Mouse (Mus musculus) forebrain, embryonic 11.5 days (tissue): ENCODE results near the gene Rnf26. TPM values are rescaled to one million over a fixed set of nuclear protein-coding genes. Genes with fewer than 3 reads are reported as not detected.

Experiments used
- ATAC-seq: fragments of 200-750 bp; cut with Nextera tagmentation; replicated peaks from 2 replicates; pipeline ENCODE4 v1.8.0; 2017; ENCODE audit warnings: moderate TSS enrichment; ENCODE audit not compliant: low FRiP score
- DNase-seq: peaks from one replicate; pipeline ENCODE4 v3.0.0-alpha.2; 2017; ENCODE audit warnings: low spot score
- H3K27ac ChIP-seq: fragments of 300-500 bp; sonication (generic); 2 replicates; pipeline ENCODE4 v1.5.1; 2014; ENCODE audit warnings: low read depth, low read length
- H3K27me3 ChIP-seq: fragments of 300-500 bp; sonication (generic); 2 replicates; pipeline ENCODE4 v1.6.1; 2014; ENCODE audit warnings: mild to moderate bottlenecking, low read length, mixed read lengths; ENCODE audit not compliant: control insufficient read depth, insufficient read depth
- H3K36me3 ChIP-seq: fragments of 300-500 bp; sonication (generic); 2 replicates; pipeline ENCODE4 v1.6.1; 2014; ENCODE audit warnings: mild to moderate bottlenecking, low read length, moderate library complexity, mixed read lengths; ENCODE audit not compliant: control insufficient read depth, insufficient read depth
- H3K4me1 ChIP-seq: fragments of 300-500 bp; sonication (generic); replicated peaks from 2 replicates; pipeline ENCODE4 v1.6.1; 2014; ENCODE audit warnings: low read length, mixed read lengths; ENCODE audit not compliant: control insufficient read depth, insufficient read depth
- H3K4me2 ChIP-seq: fragments of 300-500 bp; sonication (generic); 2 replicates; pipeline ENCODE4 v1.6.1; 2014; ENCODE audit warnings: low read depth, mild to moderate bottlenecking, low read length, moderate library complexity, mixed read lengths; ENCODE audit not compliant: severe bottlenecking
- H3K4me3 ChIP-seq: fragments of 300-500 bp; sonication (generic); 2 replicates; pipeline ENCODE4 v1.5.1; 2014; ENCODE audit warnings: low read depth, low read length
- H3K9ac ChIP-seq: fragments of 300-500 bp; sonication (generic); 2 replicates; pipeline ENCODE4 v1.6.1; 2014; ENCODE audit warnings: low read length
- H3K9me3 ChIP-seq: fragments of 300-500 bp; sonication (generic); 2 replicates; pipeline ENCODE4 v1.6.1; 2016; ENCODE audit warnings: low read length, mixed read lengths; ENCODE audit not compliant: control insufficient read depth
- WGBS: fragments of 180-500 bp; shearing (Covaris S2); extraction: QIAGEN DNeasy Blood & Tissue Kit; methylation state at CpG from one replicate; pipeline ENCODE4 v1.1.7; 2014; 5-methylcytosine and 5-hydroxymethylcytosine counted together
- polyA plus RNA-seq: library from polyadenylated mRNA; unstranded; fragments of >200 nt; fragmentation: Nextera tagmentation; extraction: Ambion mirVana; gene quantifications from 2 replicates; pipeline ENCODE4 v1.2.1, GENCODE M21; 2014

The Rnf26 gene
- polyA plus RNA-seq, 1 experiment from 2014 or later = 82.3 TPM

DNA sequence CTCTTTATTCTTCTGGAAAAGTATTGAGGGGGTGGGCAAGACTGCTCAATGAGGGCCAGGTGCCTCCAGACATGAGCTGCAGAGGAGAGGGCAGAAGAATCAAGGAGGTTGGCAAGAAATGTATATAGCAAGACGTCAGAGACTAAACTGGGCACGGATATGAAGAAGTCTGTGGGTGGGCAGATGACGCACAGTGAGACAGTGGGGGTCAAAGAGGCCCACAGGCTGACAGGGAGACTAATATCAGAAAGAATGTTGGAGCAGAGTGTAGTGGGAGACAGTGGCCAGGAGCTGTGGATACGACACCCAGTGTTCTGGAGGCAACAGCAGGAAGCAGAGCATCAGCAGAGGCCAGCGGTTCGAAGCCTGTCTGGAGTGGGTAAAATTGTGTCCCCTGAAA lies 54.7 kb downstream of the Rnf26 start:
- H3K4me2 ChIP-seq = no peak overlapping the region
- H3K36me3 ChIP-seq = no peaks in the 10 kb centered on the region
- H3K27me3 ChIP-seq = no peaks in the 10 kb centered on the region
- H3K9me3 ChIP-seq = no peaks in the 10 kb centered on the region; the same call in 1 of the 2 replicates
- no peak overlapping the region for H3K4me3 ChIP-seq
- no peak for DNase-seq
- H3K9ac ChIP-seq = no peak overlapping the region
- 87% methylated on average over 6 of the region's 6 CpGs for WGBS
- no peaks in the 10 kb centered on the region for H3K4me1 ChIP-seq
- no peak overlapping the region for H3K27ac ChIP-seq
- no peak for ATAC-seq

DNA sequence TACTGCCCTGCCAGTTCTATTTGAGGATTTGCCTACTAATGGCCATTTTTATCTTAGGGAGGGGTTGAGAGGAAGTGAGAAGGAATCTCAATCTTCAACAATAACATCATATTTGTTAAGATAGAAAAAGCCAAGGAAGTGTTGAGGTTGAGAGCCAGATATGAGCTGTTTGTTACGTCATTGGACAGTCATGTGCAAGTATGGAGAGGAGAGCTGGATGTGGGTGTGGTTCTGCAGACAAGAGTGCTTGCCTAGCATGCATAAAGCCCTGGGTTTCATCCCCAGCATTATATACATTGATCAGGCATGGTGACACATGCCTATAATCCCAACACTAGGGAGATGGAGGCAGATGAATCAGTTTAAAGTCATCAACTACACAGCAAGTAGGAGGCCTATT lies 59.4 kb downstream of the Rnf26 start:
- ATAC-seq (no peak), DNase-seq (no peak)
- Histone ChIP-seq H3K4me3 (no peak overlapping the region), H3K4me1 (no peaks in the 10 kb centered on the region), H3K9ac (no peak overlapping the region), H3K9me3 (no peaks in the 10 kb centered on the region; the same call in 1 of the 2 replicates), H3K27ac (no peak overlapping the region), H3K4me2 (no peak overlapping the region), H3K36me3 (no peaks in the 10 kb centered on the region), H3K27me3 (no peaks in the 10 kb centered on the region)
- 85% methylated on average over 1 of the region's 1 CpGs for WGBS

DNA sequence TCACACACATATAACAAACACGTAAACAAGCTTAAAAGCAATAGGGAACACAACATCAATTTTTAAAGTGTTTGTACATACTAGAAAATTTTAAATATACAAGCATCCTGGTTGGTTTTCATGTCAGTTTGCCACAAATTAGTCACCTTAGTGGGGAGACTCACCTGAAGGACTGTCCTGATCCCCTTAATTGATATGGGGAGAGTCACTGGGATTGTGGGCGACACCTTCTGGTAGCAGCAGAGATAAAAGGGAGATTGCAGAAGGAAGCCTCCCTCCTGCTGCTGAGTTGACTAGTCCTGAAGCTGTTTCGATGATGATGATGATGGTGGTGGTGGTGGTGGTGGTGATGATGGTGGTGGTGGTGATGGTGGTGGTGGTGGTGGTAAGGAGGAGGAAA lies 60.5 kb downstream of the Rnf26 start:
- H3K27ac ChIP-seq = no peak overlapping the region
- H3K27me3 ChIP-seq = no peaks in the 10 kb centered on the region
- H3K4me3 ChIP-seq = no peak overlapping the region
- ATAC-seq (no peak), DNase-seq (no peak)
- no peak overlapping the region for H3K9ac ChIP-seq
- no peaks in the 10 kb centered on the region for H3K4me1 ChIP-seq
- WGBS = 73% methylated on average over 3 of the region's 3 CpGs
- no peaks in the 10 kb centered on the region for H3K36me3 ChIP-seq
- H3K9me3 ChIP-seq = no peaks in the 10 kb centered on the region; the same call in 1 of the 2 replicates
- H3K4me2 ChIP-seq = no peak overlapping the region

DNA sequence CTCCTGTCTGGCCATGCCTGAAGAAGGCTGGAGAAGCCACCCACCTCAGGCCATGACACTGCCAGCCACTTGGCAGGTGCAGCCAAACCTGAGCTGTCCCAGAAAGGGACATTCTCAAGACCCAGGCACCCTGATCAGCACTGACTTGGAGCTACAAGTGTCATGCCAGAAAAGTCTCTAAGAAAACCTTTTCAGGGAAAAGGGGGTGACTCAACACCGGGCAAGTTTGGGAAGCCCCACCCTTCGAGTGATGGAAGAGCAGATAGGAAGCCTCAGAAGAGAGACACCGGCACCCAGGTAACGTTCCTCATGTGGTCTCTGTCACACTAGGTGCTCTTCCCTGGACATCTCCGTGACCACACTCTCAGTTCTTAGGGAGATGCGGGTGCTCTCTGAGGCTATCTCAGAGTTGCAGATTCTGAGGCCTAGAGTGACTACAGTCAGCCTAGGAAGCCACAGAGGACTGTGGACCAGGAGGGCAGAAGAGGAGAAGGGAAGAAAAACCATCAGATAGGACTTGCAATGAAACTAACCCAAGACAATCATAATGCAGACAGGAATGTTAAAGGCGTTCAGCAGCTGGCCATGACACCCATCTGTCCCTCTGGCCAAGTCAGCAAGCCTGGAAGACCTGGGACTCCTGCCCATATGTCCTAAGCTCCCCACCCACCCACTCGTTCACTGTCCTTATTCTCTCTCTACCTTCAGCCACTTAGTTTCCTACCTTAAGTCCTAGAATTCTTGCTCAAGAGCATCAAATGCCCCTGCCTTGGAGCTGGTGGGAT lies 63.7 kb downstream of the Rnf26 start:
- no peak for ATAC-seq

DNA sequence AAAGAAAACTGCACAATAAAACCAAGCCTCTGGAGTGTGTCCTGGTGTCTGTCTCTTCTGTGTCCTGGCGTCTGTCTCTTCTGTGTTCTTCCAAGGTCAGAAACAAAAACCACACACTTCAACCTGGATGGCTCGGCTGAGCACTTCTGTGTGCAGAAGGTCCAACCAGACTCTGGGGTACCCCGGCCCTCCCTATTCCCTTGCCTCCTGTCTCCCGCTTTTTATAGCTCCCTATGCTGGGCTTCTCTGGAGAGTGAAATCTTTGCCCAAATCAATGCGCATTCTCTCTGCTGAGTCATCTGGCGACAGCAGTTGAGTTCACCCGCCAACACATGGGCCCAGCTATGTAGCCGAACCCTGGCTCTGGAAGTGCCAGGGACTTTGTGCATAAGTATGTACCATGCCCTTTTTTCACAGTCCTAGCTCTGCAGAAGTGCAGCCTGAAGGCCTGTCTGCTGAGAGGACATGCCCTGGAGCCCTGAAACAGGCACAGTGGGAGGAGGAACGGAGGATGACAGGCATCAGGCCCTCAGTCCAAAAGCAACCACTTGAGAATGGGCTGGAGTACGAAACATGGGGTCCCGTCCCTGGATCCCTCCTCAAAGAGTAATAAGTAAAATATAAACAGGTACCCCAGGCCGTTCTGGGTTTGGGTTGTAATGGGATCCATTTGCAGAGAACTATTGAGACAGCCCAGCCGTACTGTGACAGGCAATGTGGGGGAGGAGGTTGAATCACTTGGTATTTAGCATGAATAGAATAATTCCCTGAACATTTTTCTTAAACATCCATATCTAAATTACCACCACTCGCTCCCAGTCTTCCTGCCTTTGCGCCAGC lies 64.6 kb downstream of the Rnf26 start:
- no peak overlapping the region for H3K27ac ChIP-seq
- 78% methylated on average over 15 of the region's 15 CpGs for WGBS
- no peak overlapping the region for H3K4me2 ChIP-seq
- peaks cover 14% of the 10 kb centered on the region for H3K27me3 ChIP-seq
- no peak for DNase-seq
- H3K4me1 ChIP-seq = peaks cover 1% of the 10 kb centered on the region; the same call in 1 of the 2 replicates
- no peaks in the 10 kb centered on the region for H3K36me3 ChIP-seq
- H3K4me3 ChIP-seq = no peak overlapping the region
- no peaks in the 10 kb centered on the region for H3K9me3 ChIP-seq
- no peak for ATAC-seq
- H3K9ac ChIP-seq = no peak overlapping the region

More for the DNA sequence above, 63.7 kb downstream of the Rnf26 start:
- peaks cover 6% of the 10 kb centered on the region for H3K27me3 ChIP-seq
- H3K4me3 ChIP-seq = no peak overlapping the region
- WGBS = 86% methylated on average over 8 of the region's 8 CpGs
- no peak overlapping the region for H3K9ac ChIP-seq
- H3K27ac ChIP-seq = no peak overlapping the region
- H3K4me1 ChIP-seq = no peaks in the 10 kb centered on the region
- no peaks in the 10 kb centered on the region for H3K36me3 ChIP-seq
- no peak overlapping the region for H3K4me2 ChIP-seq
- no peak for DNase-seq
- H3K9me3 ChIP-seq = no peaks in the 10 kb centered on the region

DNA sequence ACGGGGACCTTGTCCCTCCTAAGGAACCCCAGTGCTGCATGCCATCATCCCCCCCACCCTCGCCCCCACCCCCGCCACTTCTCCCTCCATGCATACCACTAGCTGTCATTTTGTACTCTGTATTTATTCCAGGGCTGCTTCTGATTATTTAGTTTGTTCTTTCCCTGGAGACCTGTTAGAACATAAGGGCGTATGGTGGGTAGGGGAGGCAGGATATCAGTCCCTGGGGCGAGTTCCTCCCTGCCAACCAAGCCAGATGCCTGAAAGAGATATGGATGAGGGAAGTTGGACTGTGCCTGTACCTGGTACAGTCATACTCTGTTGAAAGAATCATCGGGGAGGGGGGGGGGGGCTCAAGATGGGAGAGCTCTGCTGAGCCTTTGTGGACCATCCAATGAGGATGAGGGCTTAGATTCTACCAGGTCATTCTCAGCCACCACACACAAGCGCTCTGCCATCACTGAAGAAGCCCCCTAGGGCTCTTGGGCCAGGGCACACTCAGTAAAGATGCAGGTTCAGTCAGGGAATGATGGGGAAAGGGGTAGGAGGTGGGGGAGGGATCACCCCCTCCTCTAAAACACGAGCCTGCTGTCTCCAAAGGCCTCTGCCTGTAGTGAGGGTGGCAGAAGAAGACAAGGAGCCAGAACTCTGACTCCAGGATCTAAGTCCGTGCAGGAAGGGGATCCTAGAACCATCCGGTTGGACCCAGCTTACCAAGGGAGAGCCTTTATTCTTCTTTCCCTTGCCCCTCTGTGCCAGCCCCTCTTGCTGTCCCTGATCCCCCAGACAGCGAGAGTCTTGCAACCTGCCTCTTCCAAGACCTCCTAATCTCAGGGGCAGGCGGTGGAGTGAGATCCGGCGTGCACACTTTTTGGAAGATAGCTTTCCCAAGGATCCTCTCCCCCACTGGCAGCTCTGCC lies 65.5 kb downstream of the Rnf26 start:
- no peak overlapping the region for H3K9ac ChIP-seq
- peaks cover 24% of the 10 kb centered on the region for H3K27me3 ChIP-seq
- H3K36me3 ChIP-seq = no peaks in the 10 kb centered on the region
- ATAC-seq (no peak), DNase-seq (no peak)
- H3K4me1 ChIP-seq = peaks cover 10% of the 10 kb centered on the region
- H3K4me3 ChIP-seq = no peak overlapping the region
- no peaks in the 10 kb centered on the region for H3K9me3 ChIP-seq
- 80% methylated on average over 14 of the region's 14 CpGs for WGBS
- no peak overlapping the region for H3K27ac ChIP-seq
- H3K4me2 ChIP-seq = no peak overlapping the region

DNA sequence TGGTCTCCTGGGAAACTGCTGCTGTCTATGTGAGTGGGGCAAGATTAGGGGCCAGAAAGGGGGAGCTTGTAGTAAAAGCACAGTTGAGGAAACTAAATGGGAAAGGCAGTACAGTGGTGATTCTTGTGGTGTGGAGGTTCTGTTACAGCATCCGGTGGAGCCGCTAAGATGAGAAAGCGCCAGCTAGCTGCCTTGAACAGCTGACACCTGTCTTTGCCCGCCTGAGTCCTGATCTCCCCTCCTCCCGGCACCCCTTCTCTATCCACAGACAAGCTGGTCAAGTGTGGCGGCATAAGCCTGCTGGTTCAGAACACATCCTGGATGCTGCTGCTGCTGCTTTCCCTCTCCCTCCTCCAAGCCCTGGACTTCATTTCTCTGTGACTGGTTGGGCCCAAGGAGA lies 66.2 kb downstream of the Rnf26 start:
- H3K9ac ChIP-seq = no peak overlapping the region
- WGBS = 77% methylated on average over 6 of the region's 6 CpGs
- no peak overlapping the region for H3K4me2 ChIP-seq
- H3K9me3 ChIP-seq = no peaks in the 10 kb centered on the region
- DNase-seq = no peak
- H3K36me3 ChIP-seq = no peaks in the 10 kb centered on the region
- peaks cover 29% of the 10 kb centered on the region for H3K27me3 ChIP-seq
- H3K4me1 ChIP-seq = peaks cover 10% of the 10 kb centered on the region
- H3K27ac ChIP-seq = no peak overlapping the region
- no peak for ATAC-seq
- no peak overlapping the region for H3K4me3 ChIP-seq

DNA sequence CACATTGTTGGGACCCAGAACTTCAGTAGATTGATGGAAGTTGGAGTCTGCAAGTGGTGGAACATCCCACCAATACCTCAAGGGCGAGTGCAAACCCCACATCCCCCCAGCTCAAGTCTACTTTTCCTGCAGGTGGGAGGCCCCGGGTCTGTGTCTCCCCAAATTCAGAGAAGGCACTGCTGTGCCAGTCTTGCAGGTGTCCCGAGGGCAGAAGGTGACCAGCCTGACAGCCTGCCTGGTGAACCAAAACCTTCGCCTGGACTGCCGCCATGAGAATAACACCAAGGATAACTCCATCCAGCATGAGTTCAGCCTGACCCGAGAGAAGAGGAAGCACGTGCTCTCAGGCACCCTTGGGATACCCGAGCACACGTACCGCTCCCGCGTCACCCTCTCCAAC lies 66.9 kb downstream of the Rnf26 start:
- Histone ChIP-seq H3K36me3 (no peaks in the 10 kb centered on the region), H3K4me1 (peaks cover 10% of the 10 kb centered on the region), H3K9ac (no peak overlapping the region), H3K27me3 (peaks cover 31% of the 10 kb centered on the region), H3K4me3 (no peak overlapping the region), H3K9me3 (no peaks in the 10 kb centered on the region), H3K4me2 (no peak overlapping the region), H3K27ac (no peak overlapping the region)
- 91% methylated on average over 12 of the region's 12 CpGs for WGBS
- ATAC-seq (no peak), DNase-seq (no peak)
